Mouse (Mus musculus) hindbrain, postnatal 0 days (tissue): ENCODE measurements around the gene Slc6a5. TPM values are rescaled to one million over a fixed set of nuclear protein-coding genes. Genes with fewer than 3 reads are reported as not detected.

ENCODE experiments used
- ATAC-seq: fragments of 200-750 bp; cut with Nextera tagmentation; 2 replicates; pipeline ENCODE4 v1.8.0; 2017; ENCODE audit warnings: mild to moderate bottlenecking, moderate TSS enrichment, moderate library complexity
- DNase-seq: peaks from one replicate; pipeline ENCODE4 v3.0.0-alpha.2; 2015; ENCODE audit warnings: low spot score
- H3K27ac ChIP-seq: fragments of 300-500 bp; sonication (generic); 2 replicates; pipeline ENCODE4 v1.5.1; 2014; ENCODE audit warnings: mild to moderate bottlenecking
- H3K27me3 ChIP-seq: fragments of 300-500 bp; sonication (generic); 2 replicates; pipeline ENCODE4 v1.6.1; 2014; ENCODE audit warnings: low read length, mixed read lengths; ENCODE audit not compliant: insufficient read depth
- H3K36me3 ChIP-seq: fragments of 300-500 bp; sonication (generic); 2 replicates; pipeline ENCODE4 v1.6.1; 2014; ENCODE audit warnings: low read length, mixed read lengths; ENCODE audit not compliant: insufficient read depth
- H3K4me1 ChIP-seq: fragments of 300-500 bp; sonication (generic); 2 replicates; pipeline ENCODE4 v1.6.1; 2014; ENCODE audit warnings: antibody characterized with exemption, low read length, mixed read lengths; ENCODE audit not compliant: insufficient read depth
- H3K4me2 ChIP-seq: fragments of 300-500 bp; sonication (generic); 2 replicates; pipeline ENCODE4 v1.6.1; 2014; ENCODE audit warnings: low read depth, mild to moderate bottlenecking, low read length, moderate library complexity, mixed read lengths
- H3K4me3 ChIP-seq: fragments of 300-500 bp; sonication (generic); 2 replicates; pipeline ENCODE4 v1.5.1; 2014; ENCODE audit warnings: low read length
- H3K9ac ChIP-seq: fragments of 300-500 bp; sonication (generic); replicated peaks from 2 replicates; pipeline ENCODE4 v1.6.1; 2014; ENCODE audit warnings: mild to moderate bottlenecking, low read length, moderate library complexity, mixed read lengths
- H3K9me3 ChIP-seq: fragments of 300-500 bp; sonication (generic); 2 replicates; pipeline ENCODE4 v1.6.1; 2016; ENCODE audit warnings: low read length, mixed read lengths
- CTCF ChIP-seq: IDR thresholded peaks from 2 replicates; pipeline ENCODE4 v1.5.1; 2016; ENCODE audit warnings: antibody characterized with exemption, control low read depth, low read depth
- WGBS: fragments of 180-500 bp; shearing (Covaris S2); extraction: QIAGEN DNeasy Blood & Tissue Kit; methylation state at CpG from one replicate; pipeline ENCODE4 v1.1.7; 2014; 5-methylcytosine and 5-hydroxymethylcytosine counted together
- polyA plus RNA-seq: library from polyadenylated mRNA; unstranded; fragments of >200 nt; fragmentation: Nextera tagmentation; extraction: Ambion mirVana; gene quantifications from 2 replicates; pipeline ENCODE4 v1.2.1, GENCODE M21; 2015
- total RNA-seq: library from RNA; depleted of rRNA; stranded (reverse); fragments of >200 nt; gene quantifications from 2 replicates; pipeline ENCODE4 v1.2.3, GENCODE M21; 2014

Slc6a5 gene
- total and polyA plus RNA-seq, 2 experiments from 2014 or later = 10.9 to 49.6 TPM

DNA sequence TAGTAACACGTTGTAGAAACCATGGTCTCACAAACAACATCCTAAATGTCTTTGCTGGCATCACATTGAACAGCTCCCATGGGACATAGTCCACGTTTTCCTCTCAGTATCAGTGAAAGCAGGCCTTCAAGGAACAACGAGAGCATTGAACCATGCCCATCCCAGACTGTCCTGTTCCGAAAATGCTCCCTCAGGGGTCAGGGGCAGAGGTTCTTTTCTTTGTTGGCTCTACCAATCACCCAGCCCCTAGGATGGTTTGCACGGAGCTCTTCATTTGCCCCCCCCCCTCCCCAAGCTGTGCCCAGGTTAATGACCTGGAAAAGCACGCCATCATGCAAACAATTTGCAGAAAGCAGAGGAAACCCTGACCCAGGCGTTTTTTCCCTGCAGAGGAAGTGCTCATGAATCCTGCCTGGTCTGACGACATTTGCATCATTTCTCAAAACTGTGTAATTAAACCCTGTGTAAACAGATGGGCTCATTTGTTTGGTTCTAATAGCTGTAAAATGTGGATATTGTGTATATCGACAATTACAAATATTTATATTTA is 7.9 kb upstream of the Slc6a5 start:
- Histone ChIP-seq H3K9ac (no peak overlapping the region), H3K4me3 (no peak overlapping the region), H3K36me3 (no peaks in the 10 kb centered on the region), H3K27me3 (peaks cover 14% of the 10 kb centered on the region), H3K4me1 (no peaks in the 10 kb centered on the region), H3K4me2 (no peak overlapping the region), H3K9me3 (no peaks in the 10 kb centered on the region), H3K27ac (no peak overlapping the region)
- TF ChIP-seq CTCF = no peak
- WGBS = 24% methylated on average over 9 of the region's 9 CpGs
- ATAC-seq (no peak), DNase-seq (peak; percentile 4)

DNA sequence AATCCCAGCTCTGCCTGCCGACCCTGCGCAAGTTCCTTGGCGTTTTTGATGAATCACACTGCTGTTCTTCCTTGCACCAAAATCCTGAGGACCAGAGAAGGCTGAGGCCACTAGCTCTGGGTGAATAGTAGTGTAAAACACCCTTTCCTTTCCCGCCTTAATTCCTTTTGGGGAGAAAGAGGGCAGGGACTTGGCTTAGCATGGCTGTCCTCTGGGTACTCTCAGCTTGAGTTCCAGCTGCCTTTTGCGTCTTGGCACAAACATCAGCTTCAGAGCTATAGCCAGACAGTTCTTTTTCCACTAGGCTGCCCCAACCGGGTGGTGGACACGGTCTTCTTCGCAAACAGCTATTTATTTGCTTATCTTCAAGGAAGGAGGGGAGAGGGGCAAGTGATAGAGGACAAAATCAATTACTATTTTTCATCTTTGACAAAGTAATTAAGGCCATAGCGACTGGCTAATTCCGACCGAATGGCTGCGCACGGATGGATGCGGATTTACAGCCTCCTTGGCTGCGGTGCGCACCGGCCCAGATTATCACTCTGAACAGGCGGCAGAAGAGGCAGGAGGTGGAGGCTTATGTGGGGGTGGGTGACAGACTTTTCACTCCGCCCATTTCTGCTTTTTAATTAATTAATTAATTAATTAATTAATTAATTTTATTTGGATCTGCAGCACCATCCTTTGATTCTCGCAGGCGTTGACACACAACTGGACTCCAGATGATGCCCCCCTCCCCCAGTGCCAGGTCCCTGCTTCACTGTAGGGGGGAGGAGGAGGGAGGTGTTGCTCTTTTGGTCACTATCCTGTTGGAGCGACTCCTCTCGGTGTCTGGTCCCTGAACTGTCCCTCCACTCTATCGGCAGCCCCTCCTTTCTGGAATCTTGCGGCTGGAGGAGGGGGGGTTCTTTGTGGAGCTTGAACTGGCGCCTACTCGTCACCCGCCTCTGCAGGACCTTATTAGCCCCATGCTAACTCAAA is 2.5 kb upstream of the Slc6a5 start:
- Histone ChIP-seq H3K9ac (no peak overlapping the region), H3K4me2 (peak overlapping the region; percentile 37), H3K9me3 (no peaks in the 10 kb centered on the region), H3K4me1 (no peaks in the 10 kb centered on the region), H3K27me3 (peaks cover 50% of the 10 kb centered on the region), H3K4me3 (peak overlapping the region; percentile 7; the same call in 1 of the 2 replicates), H3K36me3 (no peaks in the 10 kb centered on the region), H3K27ac (peak overlapping the region; percentile 42)
- no peak for TF ChIP-seq CTCF
- 3% methylated on average over 28 of the region's 28 CpGs for WGBS
- peak; percentile 33; the same call in 1 of the 2 replicates for ATAC-seq
- DNase-seq = peak; percentile 51

DNA sequence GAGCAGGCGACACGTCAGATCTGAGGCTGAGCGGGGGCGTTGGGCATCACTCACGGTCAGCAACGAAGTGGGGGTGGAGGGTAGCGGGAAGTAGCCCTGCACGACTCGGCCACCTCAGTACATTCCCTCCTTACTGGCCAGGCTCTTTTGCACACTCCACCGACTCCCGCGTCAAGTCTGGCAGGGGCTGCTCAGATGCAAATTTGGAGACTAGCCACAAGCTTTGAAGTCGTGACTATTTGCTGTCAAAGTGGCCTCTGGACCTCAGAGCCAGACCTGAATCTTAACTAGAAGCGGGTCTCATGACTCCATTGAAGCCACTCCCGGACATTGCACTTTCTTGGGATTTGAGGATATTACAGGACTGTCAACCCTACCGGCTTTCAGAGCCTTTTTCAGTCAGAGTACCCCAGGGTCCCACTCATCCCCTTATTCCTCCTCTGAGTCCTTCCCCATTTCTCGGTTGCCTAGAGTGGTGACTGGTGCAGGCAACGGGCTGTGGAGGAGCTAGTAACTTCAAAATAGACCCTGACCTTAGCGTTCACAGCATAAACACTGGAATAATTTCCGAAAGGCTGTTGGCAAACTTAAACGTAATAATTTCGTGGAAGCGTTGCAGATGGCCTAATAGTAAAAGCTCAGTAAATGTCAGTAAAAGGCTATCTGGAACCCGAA is 1.6 kb upstream of the Slc6a5 start:
- peak; percentile 14 for DNase-seq
- Histone ChIP-seq H3K9ac (no peak overlapping the region), H3K9me3 (no peaks in the 10 kb centered on the region), H3K4me2 (peak overlapping the region; percentile 37), H3K4me1 (no peaks in the 10 kb centered on the region), H3K27ac (peak overlapping the region; percentile 61; the same call in 1 of the 2 replicates), H3K27me3 (peaks cover 58% of the 10 kb centered on the region), H3K4me3 (peak overlapping the region; percentile 4; the same call in 1 of the 2 replicates), H3K36me3 (no peaks in the 10 kb centered on the region)
- ATAC-seq = peak; percentile 13; the same call in 1 of the 2 replicates
- no peak for TF ChIP-seq CTCF
- WGBS = 2% methylated on average over 24 of the region's 24 CpGs

- ATAC-seq (peak; percentile 8; the same call in 1 of the 2 replicates), DNase-seq (peak; percentile 39)
- no peak for TF ChIP-seq CTCF
- WGBS = under 1% methylated on average over 26 of the region's 26 CpGs
- H3K4me3 ChIP-seq = no peak overlapping the region
- H3K9me3 ChIP-seq = no peaks in the 10 kb centered on the region
- H3K36me3 ChIP-seq = no peaks in the 10 kb centered on the region
- H3K27ac ChIP-seq = peak overlapping the region; percentile 61
- H3K4me2 ChIP-seq = peak overlapping the region; percentile 37
- no peak overlapping the region for H3K9ac ChIP-seq
- H3K4me1 ChIP-seq = no peaks in the 10 kb centered on the region
- peaks cover 58% of the 10 kb centered on the region for H3K27me3 ChIP-seq
These were observed 945 bp upstream of the Slc6a5 start for GRCm38 (mm10) chr7:49908990-49909411.

GRCm38 (mm10) chr7:49910361-49910760 is 415 bp downstream of the Slc6a5 start:
- H3K9ac ChIP-seq = peak overlapping the region; percentile 38
- no peak for ATAC-seq
- DNase-seq = peak; percentile 64
- H3K4me1 ChIP-seq = no peaks in the 10 kb centered on the region
- WGBS = 2% methylated on average over 16 of the region's 16 CpGs
- H3K36me3 ChIP-seq = no peaks in the 10 kb centered on the region
- H3K4me3 ChIP-seq = peak overlapping the region; percentile 33
- TF ChIP-seq CTCF = no peak
- H3K9me3 ChIP-seq = no peaks in the 10 kb centered on the region
- H3K27ac ChIP-seq = peak overlapping the region; percentile 73
- peak overlapping the region; percentile 34 for H3K4me2 ChIP-seq
- H3K27me3 ChIP-seq = peaks cover 59% of the 10 kb centered on the region

- DNase-seq (peak; percentile 27), ATAC-seq (no peak)
- 1% methylated on average over 23 of the region's 23 CpGs for WGBS
- H3K27ac ChIP-seq = peak overlapping the region; percentile 46
- TF ChIP-seq CTCF = no peak
- H3K4me1 ChIP-seq = no peaks in the 10 kb centered on the region
- H3K4me2 ChIP-seq = peak overlapping the region; percentile 34
- H3K27me3 ChIP-seq = peaks cover 58% of the 10 kb centered on the region
- H3K9me3 ChIP-seq = no peaks in the 10 kb centered on the region
- peak overlapping the region; percentile 40 for H3K9ac ChIP-seq
- peak overlapping the region; percentile 33 for H3K4me3 ChIP-seq
- H3K36me3 ChIP-seq = no peaks in the 10 kb centered on the region
These were observed 1.4 kb downstream of the Slc6a5 start for GRCm38 (mm10) chr7:49911147-49911946.
